Mouse (Mus musculus) neural tube, embryonic 12.5 days (tissue): Measurements from ENCODE around the gene Olfr1513. TPM values are rescaled to one million over a fixed set of nuclear protein-coding genes. Genes with fewer than 3 reads are reported as not detected.
A peak's percentile ranks its signal among the peaks of the same experiment; 100 is the strongest.
"Not testable (repeated sequence)": the region's sequence is repeated elsewhere in the genome, so short reads cannot be mapped to it uniquely, and the experiment has no call there.

Source experiments
- ATAC-seq: fragments of 200-750 bp; cut with Nextera tagmentation; 2 replicates; pipeline ENCODE4 v1.8.0; 2017; ENCODE audit warnings: low read depth, mild to moderate bottlenecking, moderate TSS enrichment, moderate library complexity; ENCODE audit not compliant: low FRiP score
- H3K27ac ChIP-seq: fragments of 300-500 bp; sonication (generic); 2 replicates; pipeline ENCODE4 v1.5.1; 2016
- H3K27me3 ChIP-seq: fragments of 300-500 bp; sonication (generic); replicated peaks from 2 replicates; pipeline ENCODE4 v1.6.1; 2016; ENCODE audit warnings: mild to moderate bottlenecking
- H3K36me3 ChIP-seq: fragments of 300-500 bp; sonication (generic); 2 replicates; pipeline ENCODE4 v1.6.1; 2016; ENCODE audit warnings: mild to moderate bottlenecking
- H3K4me1 ChIP-seq: fragments of 300-500 bp; sonication (generic); 2 replicates; pipeline ENCODE4 v1.6.1; 2016
- H3K4me2 ChIP-seq: fragments of 300-500 bp; sonication (generic); replicated peaks from 2 replicates; pipeline ENCODE4 v1.6.1; 2016; ENCODE audit warnings: mild to moderate bottlenecking
- H3K4me3 ChIP-seq: fragments of 300-500 bp; sonication (generic); 2 replicates; pipeline ENCODE4 v1.5.1; 2016
- H3K9ac ChIP-seq: fragments of 300-500 bp; sonication (generic); 2 replicates; pipeline ENCODE4 v1.6.1; 2016; ENCODE audit warnings: mild to moderate bottlenecking
- H3K9me3 ChIP-seq: fragments of 300-500 bp; sonication (generic); 2 replicates; pipeline ENCODE4 v1.6.1; 2016; ENCODE audit warnings: mild to moderate bottlenecking
- WGBS: fragments of 180-500 bp; shearing (Covaris S2); methylation state at CpG from one replicate; pipeline ENCODE4 v1.1.7; 2016; 5-methylcytosine and 5-hydroxymethylcytosine counted together
- polyA plus RNA-seq: library from polyadenylated mRNA; unstranded; fragments of >200 nt; fragmentation: Nextera tagmentation; extraction: Ambion mirVana; gene quantifications from 2 replicates; pipeline ENCODE4 v1.2.1, GENCODE M21; 2016

Olfr1513 gene
- polyA plus RNA-seq: 0.09 TPM in 1 of 2 replicates, not detected in the other

GRCm38 (mm10) chr14:52356308-52356707 lies at the start of gene Olfr1513:
TSS of gene Olfr1513 (minus strand) at chr14:52356408.
- Histone ChIP-seq H3K4me2 (no peak within 1 kb of the TSS), H3K4me3 (no peak within 1 kb of the TSS), H3K27me3 (no peaks in the 10 kb centered on the region), H3K27ac (no peak within 1 kb of the TSS), H3K9ac (no peak within 1 kb of the TSS), H3K4me1 (no peaks in the 10 kb centered on the region), H3K36me3 (no peaks in the 10 kb centered on the region), H3K9me3 (no peaks in the 10 kb centered on the region)
- 78% methylated on average over 4 of the region's 4 CpGs for WGBS
- no peak for ATAC-seq

GRCm38 (mm10) chr14:52397279-52397678 lies 41.1 kb upstream of the Olfr1513 start, which contains the start of gene Olfr1511:
TSS of gene Olfr1511 (minus strand) at chr14:52397379.
- 87% methylated on average over 4 of the region's 4 CpGs for WGBS
- Histone ChIP-seq H3K27me3 (no peaks in the 10 kb centered on the region), H3K4me3 (no peak within 1 kb of the TSS), H3K27ac (no peak within 1 kb of the TSS), H3K36me3 (no peaks in the 10 kb centered on the region), H3K4me2 (no peak within 1 kb of the TSS), H3K9me3 (no peaks in the 10 kb centered on the region), H3K4me1 (no peaks in the 10 kb centered on the region), H3K9ac (no peak within 1 kb of the TSS)
- ATAC-seq: no peak

GRCm38 (mm10) chr14:52390084-52390848 lies 34.1 kb upstream of the Olfr1513 start:
- H3K9ac ChIP-seq, ATAC-seq, H3K4me2 ChIP-seq, H3K27me3 ChIP-seq, H3K4me3 ChIP-seq, H3K36me3 ChIP-seq, H3K9me3 ChIP-seq, H3K4me1 ChIP-seq, H3K27ac ChIP-seq: not testable (repeated sequence)
- 94% methylated on average over 9 of the region's 9 CpGs for WGBS

GRCm38 (mm10) chr14:52379068-52379467 lies 22.9 kb upstream of the Olfr1513 start, which contains the start of gene Olfr1512:
TSS of gene Olfr1512 (minus strand) at chr14:52379168.
- Histone ChIP-seq H3K36me3 (no peaks in the 10 kb centered on the region), H3K9ac (no peak within 1 kb of the TSS), H3K4me2 (no peak within 1 kb of the TSS), H3K4me3 (no peak within 1 kb of the TSS), H3K9me3 (no peaks in the 10 kb centered on the region), H3K4me1 (no peaks in the 10 kb centered on the region), H3K27me3 (no peaks in the 10 kb centered on the region), H3K27ac (no peak within 1 kb of the TSS)
- 77% methylated on average over 2 of the region's 2 CpGs for WGBS
- ATAC-seq: no peak

GRCm38 (mm10) chr14:52368741-52369140 lies 12.5 kb upstream of the Olfr1513 start:
- Histone ChIP-seq H3K9me3 (no peaks in the 10 kb centered on the region), H3K4me3 (no peak overlapping the region), H3K4me2 (no peak overlapping the region), H3K36me3 (no peaks in the 10 kb centered on the region), H3K9ac (no peak overlapping the region), H3K27ac (no peak overlapping the region), H3K27me3 (no peaks in the 10 kb centered on the region), H3K4me1 (no peaks in the 10 kb centered on the region)
- 94% methylated on average over 3 of the region's 3 CpGs for WGBS
- ATAC-seq: no peak

- no peak for ATAC-seq
- Histone ChIP-seq H3K4me2 (peak overlapping the region; percentile 51), H3K9me3 (no peaks in the 10 kb centered on the region), H3K4me3 (no peak overlapping the region), H3K27ac (no peak overlapping the region), H3K36me3 (no peaks in the 10 kb centered on the region), H3K4me1 (no peaks in the 10 kb centered on the region), H3K27me3 (no peaks in the 10 kb centered on the region), H3K9ac (peak overlapping the region; percentile 33)
- WGBS: 74% methylated on average over 6 of the region's 6 CpGs
These were observed 16.7 kb downstream of the Olfr1513 start for GRCm38 (mm10) chr14:52339512-52339852.

- Histone ChIP-seq H3K4me1 (no peaks in the 10 kb centered on the region), H3K27me3 (no peaks in the 10 kb centered on the region), H3K9ac (peak overlapping the region; percentile 33), H3K36me3 (no peaks in the 10 kb centered on the region), H3K9me3 (no peaks in the 10 kb centered on the region), H3K4me3 (0 out of 2 replicates have a peak overlapping the region, but pooled peaks have one; percentile 15), H3K4me2 (peak overlapping the region; percentile 51), H3K27ac (no peak overlapping the region)
- 28% methylated on average over 21 of the region's 21 CpGs for WGBS
- peak; percentile 69 for ATAC-seq
These were observed 17.3 kb downstream of the Olfr1513 start for GRCm38 (mm10) chr14:52338751-52339511.

GRCm38 (mm10) chr14:52332171-52332570 lies 24.0 kb downstream of the Olfr1513 start:
- WGBS: 29% methylated on average over 2 of the region's 3 CpGs
- H3K9me3 ChIP-seq: no peaks in the 10 kb centered on the region

GRCm38 (mm10) chr14:52331069-52331750 lies 25.0 kb downstream of the Olfr1513 start:
- 8% methylated on average over 4 of the region's 4 CpGs for whole genome bisulfite sequencing

More at GRCm38 (mm10) chr14:52332171-52332570, 24.0 kb downstream of the Olfr1513 start:
- Histone ChIP-seq H3K4me2 (no peak overlapping the region), H3K27ac (no peak overlapping the region), H3K9ac (no peak overlapping the region), H3K4me1 (peaks cover 7% of the 10 kb centered on the region), H3K36me3 (no peaks in the 10 kb centered on the region), H3K4me3 (no peak overlapping the region), H3K27me3 (no peaks in the 10 kb centered on the region)
- ATAC-seq: no peak

GRCm38 (mm10) chr14:52327910-52328812 lies 28.0 kb downstream of the Olfr1513 start, which contains the start of gene Sall2:
TSS of gene Sall2 (minus strand) at chr14:52328762.
- ATAC-seq: peak; percentile 83
- H3K27me3 ChIP-seq: no peaks in the 10 kb centered on the region
- H3K27ac ChIP-seq: peak within 1 kb of the TSS; percentile 75
- H3K4me2 ChIP-seq: peak within 1 kb of the TSS; percentile 87
- peak within 1 kb of the TSS; percentile 54 for H3K4me3 ChIP-seq
- peak within 1 kb of the TSS; percentile 66 for H3K9ac ChIP-seq
- H3K9me3 ChIP-seq: no peaks in the 10 kb centered on the region
- under 1% methylated on average over 26 of the region's 26 CpGs for WGBS
- peaks cover 18% of the 10 kb centered on the region for H3K4me1 ChIP-seq
- H3K36me3 ChIP-seq: no peaks in the 10 kb centered on the region

More at GRCm38 (mm10) chr14:52331069-52331750, 25.0 kb downstream of the Olfr1513 start:
- no peak for ATAC-seq
- no peaks in the 10 kb centered on the region for H3K27me3 ChIP-seq
- no peak overlapping the region for H3K9ac ChIP-seq
- H3K4me1 ChIP-seq: peaks cover 10% of the 10 kb centered on the region
- peak overlapping the region; percentile 37; the same call in 1 of the 2 replicates for H3K27ac ChIP-seq
- H3K4me2 ChIP-seq: no peak overlapping the region
- no peaks in the 10 kb centered on the region for H3K9me3 ChIP-seq
- no peaks in the 10 kb centered on the region for H3K36me3 ChIP-seq
- H3K4me3 ChIP-seq: no peak overlapping the region

GRCm38 (mm10) chr14:52327375-52327901 lies 28.8 kb downstream of the Olfr1513 start:
- no peaks in the 10 kb centered on the region for H3K27me3 ChIP-seq
- H3K4me3 ChIP-seq: peak overlapping the region; percentile 54
- H3K27ac ChIP-seq: peak overlapping the region; percentile 75; the same call in 1 of the 2 replicates
- peaks cover 18% of the 10 kb centered on the region for H3K4me1 ChIP-seq
- no peaks in the 10 kb centered on the region for H3K9me3 ChIP-seq
- peak overlapping the region; percentile 87 for H3K4me2 ChIP-seq
- ATAC-seq: peak; percentile 72
- peak overlapping the region; percentile 66 for H3K9ac ChIP-seq
- WGBS: 1% methylated on average over 14 of the region's 14 CpGs
- H3K36me3 ChIP-seq: no peaks in the 10 kb centered on the region
